Mouse (Mus musculus) splenic B cell, adult 2 months (primary cell): ENCODE measurements around the gene Cbfb.
A peak's percentile ranks its signal among the peaks of the same experiment; 100 is the strongest.

Experiments
- DNase-seq: peaks from one replicate; pipeline ENCODE4 v3.0.0-alpha.2; 2011; ENCODE audit warnings: low read depth, low spot score
- H3K27me3 ChIP-seq: 2 replicates; pipeline ENCODE4 v1.6.1; 2012; ENCODE audit warnings: mild to moderate bottlenecking, low read length, moderate library complexity, mixed read lengths; ENCODE audit not compliant: control insufficient read depth, poor library complexity, insufficient read depth, severe bottlenecking
- H3K36me3 ChIP-seq: 2 replicates; pipeline ENCODE4 v1.6.1; 2012; ENCODE audit warnings: mild to moderate bottlenecking, low read length, moderate library complexity, mixed read lengths; ENCODE audit not compliant: control insufficient read depth, poor library complexity, insufficient read depth, severe bottlenecking

The Cbfb gene

DNA sequence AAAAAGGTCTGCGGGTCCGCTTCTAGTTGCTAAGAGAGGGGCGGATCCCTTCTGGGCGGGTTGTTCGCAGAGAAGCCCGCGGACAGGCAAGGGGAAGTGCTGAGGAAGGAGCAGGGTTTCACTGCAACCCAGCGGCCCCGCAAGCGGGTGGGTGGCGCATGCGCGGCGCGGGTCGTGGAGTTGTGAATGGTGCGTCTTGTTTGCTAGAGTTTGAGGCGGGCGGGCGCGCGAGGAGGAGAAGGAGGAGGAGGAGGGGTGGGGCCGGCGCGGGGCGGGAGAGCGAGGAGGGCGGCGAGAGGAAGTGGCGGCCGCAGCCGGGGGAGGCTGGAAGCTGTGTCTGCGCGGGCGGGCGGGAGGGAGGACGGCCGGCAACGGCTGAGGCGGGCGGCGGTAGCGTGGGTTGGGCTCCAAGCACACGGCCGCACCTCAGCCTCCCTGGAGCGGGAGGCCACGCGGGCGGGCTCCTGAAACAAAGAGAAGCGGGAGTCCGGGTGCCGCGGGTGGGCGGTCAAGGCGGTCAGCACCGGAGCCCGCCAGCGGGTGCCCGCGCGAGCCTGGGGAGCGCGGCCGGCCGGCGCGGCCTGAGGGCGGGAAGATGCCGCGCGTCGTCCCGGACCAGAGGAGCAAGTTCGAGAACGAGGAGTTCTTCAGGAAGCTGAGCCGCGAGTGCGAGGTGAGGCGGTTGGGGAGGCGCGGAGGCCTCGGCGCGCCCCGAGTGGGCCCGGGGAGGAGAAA lies at the start of gene Cbfb:
Cbfb (plus strand) TSS at position 294 of the 735 bp plus-strand sequence.
- peak; percentile 98 for DNase-seq
- H3K27me3 ChIP-seq = no peaks in the 10 kb centered on the region
- H3K36me3 ChIP-seq = no peaks in the 10 kb centered on the region

GRCm38 (mm10) chr8:105129864-105130263 lies 40.6 kb upstream of the Cbfb start:
- no peak for DNase-seq
- H3K36me3 ChIP-seq = no peaks in the 10 kb centered on the region
- H3K27me3 ChIP-seq = no peaks in the 10 kb centered on the region

- no peak for DNase-seq
- H3K36me3 ChIP-seq = no peaks in the 10 kb centered on the region
- H3K27me3 ChIP-seq = no peaks in the 10 kb centered on the region
These were observed 39.0 kb upstream of the Cbfb start, which contains the start of gene Ces4a for GRCm38 (mm10) chr8:105131509-105131908. Gene Ces4a, plus strand, starts transcription at chr8:105131800.

GRCm38 (mm10) chr8:105138423-105138822 lies 32.1 kb upstream of the Cbfb start:
- DNase-seq = peak; percentile 77

GRCm38 (mm10) chr8:105142395-105142794 lies 28.1 kb upstream of the Cbfb start:
- no peaks in the 10 kb centered on the region for H3K27me3 ChIP-seq
- no peaks in the 10 kb centered on the region for H3K36me3 ChIP-seq
- DNase-seq = no peak

More at GRCm38 (mm10) chr8:105138423-105138822, 32.1 kb upstream of the Cbfb start:
- Histone ChIP-seq H3K27me3 (no peaks in the 10 kb centered on the region), H3K36me3 (no peaks in the 10 kb centered on the region)

DNA sequence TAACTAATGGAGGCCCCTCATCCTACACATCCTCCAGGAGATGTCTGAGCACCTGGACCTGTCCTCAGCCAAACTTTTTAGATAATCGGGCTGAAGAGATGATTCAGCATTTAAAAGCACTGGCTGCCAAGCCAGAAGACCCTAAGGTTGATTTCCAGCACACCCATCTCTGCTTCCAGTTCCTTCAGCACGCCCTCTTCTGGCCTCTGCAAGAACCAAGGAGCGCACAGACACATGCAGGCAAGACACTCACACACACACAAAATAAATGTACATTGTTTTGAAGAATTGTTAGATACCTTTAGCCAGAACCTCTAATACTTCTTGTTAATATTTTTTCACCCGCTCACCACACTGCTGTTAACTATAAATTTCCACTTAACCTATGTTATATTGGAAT lies 18.8 kb upstream of the Cbfb start:
- H3K36me3 ChIP-seq = no peaks in the 10 kb centered on the region
- no peaks in the 10 kb centered on the region for H3K27me3 ChIP-seq
- no peak for DNase-seq

- no peak for DNase-seq
- no peaks in the 10 kb centered on the region for H3K36me3 ChIP-seq
- no peaks in the 10 kb centered on the region for H3K27me3 ChIP-seq
These were observed 17.7 kb upstream of the Cbfb start for GRCm38 (mm10) chr8:105152623-105153398.

DNA sequence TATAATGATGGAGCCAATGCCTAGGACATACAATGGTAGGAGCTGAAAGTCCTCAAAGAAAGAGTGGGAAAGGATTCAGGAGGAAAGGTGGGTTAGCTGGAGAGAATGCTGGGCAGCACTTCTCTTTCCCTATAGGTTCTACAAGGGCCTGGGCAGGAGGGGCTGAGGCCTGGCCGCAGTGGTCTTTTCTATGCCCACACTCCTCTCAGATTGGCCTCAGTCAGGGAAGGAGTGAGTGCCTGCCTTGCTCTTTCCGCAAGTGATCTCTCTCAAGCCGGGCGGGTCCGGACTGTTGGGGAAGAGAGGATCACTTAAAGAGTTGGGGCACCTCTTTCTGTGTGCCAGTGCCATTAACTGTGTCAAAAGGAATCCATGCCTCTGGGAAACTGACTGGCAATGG lies 16.2 kb upstream of the Cbfb start:
- no peaks in the 10 kb centered on the region for H3K36me3 ChIP-seq
- no peak for DNase-seq
- H3K27me3 ChIP-seq = no peaks in the 10 kb centered on the region

DNA sequence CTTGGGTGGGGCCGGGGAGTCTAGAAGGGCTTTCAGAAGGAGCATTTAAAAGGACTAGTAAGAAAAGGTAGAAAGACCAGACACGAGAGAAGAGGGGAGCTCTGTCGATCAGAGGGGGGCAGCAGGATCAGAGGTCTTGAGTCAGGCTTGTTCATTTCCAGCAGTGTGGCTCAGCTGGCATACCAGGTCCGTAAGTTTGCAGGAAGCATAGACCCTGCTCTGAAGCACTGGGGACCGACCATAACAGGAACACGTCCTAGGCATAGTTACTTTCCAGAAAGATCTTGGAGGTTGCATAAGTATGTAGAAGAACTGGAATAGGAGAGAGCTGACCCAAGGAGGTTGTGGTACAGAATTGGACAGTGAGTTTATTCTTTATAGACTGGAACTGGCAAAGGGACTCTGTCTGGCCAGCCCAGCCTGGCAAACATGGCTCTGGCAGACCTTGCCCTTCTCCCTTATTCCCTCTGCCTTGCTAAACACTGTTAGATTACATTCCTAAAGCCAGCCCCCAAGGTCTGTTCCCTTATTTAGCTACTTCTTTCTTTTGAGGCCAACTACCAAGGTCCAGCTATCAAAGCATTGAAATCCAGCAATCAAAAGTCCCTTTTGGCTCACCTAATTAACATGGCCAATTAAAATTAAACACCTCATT lies 15.3 kb upstream of the Cbfb start:
- Histone ChIP-seq H3K36me3 (no peaks in the 10 kb centered on the region), H3K27me3 (no peaks in the 10 kb centered on the region)
- DNase-seq = no peak

DNA sequence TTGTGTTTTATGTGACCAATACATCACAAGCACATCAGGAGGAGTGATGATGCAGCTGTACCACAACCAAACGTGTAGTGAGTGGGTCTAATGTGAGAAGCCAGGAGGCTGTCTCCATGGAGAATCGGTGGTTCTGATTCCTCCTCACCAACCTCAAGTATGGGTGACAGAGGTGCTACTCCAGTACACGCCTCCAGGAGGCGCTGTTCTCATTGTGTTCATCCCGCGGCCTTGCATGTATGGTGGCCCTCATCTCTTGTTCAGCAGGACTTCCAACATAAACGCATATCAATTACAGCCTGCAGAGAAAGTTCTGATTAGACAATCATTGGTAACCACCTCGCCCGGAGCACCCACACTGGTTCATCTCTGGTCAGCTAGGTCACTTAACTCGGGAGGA lies 12.9 kb upstream of the Cbfb start:
- peak; percentile 82 for DNase-seq
- Histone ChIP-seq H3K36me3 (no peaks in the 10 kb centered on the region), H3K27me3 (no peaks in the 10 kb centered on the region)

GRCm38 (mm10) chr8:105158084-105158483 lies 12.4 kb upstream of the Cbfb start:
- H3K36me3 ChIP-seq = no peaks in the 10 kb centered on the region
- no peaks in the 10 kb centered on the region for H3K27me3 ChIP-seq
- peak; percentile 30 for DNase-seq

GRCm38 (mm10) chr8:105161121-105161652 lies 9.3 kb upstream of the Cbfb start:
- Histone ChIP-seq H3K27me3 (no peaks in the 10 kb centered on the region), H3K36me3 (no peaks in the 10 kb centered on the region)
- no peak for DNase-seq

GRCm38 (mm10) chr8:105164272-105164902 lies 6.1 kb upstream of the Cbfb start:
- no peaks in the 10 kb centered on the region for H3K36me3 ChIP-seq
- H3K27me3 ChIP-seq = no peaks in the 10 kb centered on the region
- no peak for DNase-seq

- no peak for DNase-seq
- Histone ChIP-seq H3K36me3 (no peaks in the 10 kb centered on the region), H3K27me3 (no peaks in the 10 kb centered on the region)
These were observed 5.3 kb upstream of the Cbfb start for GRCm38 (mm10) chr8:105165191-105165590.
